Mouse (Mus musculus): ENCODE measurements around the gene Zmat1. TPM values are rescaled to one million over a fixed set of nuclear protein-coding genes. Genes with fewer than 3 reads are reported as not detected.

The Zmat1 gene
- polyA plus RNA-seq, 1 experiment from 2014 or later: 10.7 TPM

DNA sequence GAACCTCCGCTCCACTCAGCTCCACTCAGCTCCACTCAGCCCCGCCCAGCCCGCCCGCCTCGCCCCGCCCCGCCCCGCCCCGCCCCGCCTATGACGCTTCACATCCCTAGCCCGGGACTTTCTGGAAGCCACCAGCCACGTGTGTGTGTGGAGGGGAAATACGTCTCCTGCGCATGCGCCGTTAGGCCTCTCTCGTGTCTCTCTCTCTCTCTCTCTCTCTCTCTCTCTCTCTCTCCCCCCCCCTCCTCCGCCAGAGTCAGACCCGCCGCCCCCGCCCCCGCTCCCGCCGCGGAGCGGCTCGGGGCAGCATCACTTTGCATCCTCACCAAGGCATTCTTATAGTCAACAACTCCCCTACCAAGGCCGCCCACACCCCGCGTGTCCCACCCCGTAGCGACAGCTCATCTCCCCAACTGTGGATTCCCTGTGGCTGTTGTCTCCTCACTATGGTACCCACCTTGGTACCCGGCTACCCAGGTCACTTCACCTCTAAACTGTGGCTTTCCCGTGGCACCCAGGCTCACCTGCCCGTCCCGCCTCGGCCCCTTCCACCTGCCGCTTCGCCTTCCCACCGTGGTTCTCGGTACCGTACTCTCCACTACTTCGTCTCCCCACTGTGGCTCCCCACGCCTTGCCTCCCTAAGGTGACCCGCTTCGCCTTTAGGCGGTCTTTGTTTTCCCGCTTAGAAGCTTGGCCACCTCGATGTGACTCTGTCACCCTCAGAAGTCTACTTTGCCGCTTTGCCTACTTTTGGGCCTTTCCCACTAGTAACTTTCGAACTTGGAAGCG is 45.5 kb downstream of the Zmat1 start:
- Histone ChIP-seq H3K27ac (ENCODE audit: low read depth, low read length) (no peak overlapping the region), H3K36me3 (ENCODE audit: control insufficient read depth, insufficient read depth, low read length) (no peaks in the 10 kb centered on the region), H3K9me3 (replicated peaks; ENCODE audit: control insufficient read depth, low read length) (no peaks in the 10 kb centered on the region), H3K4me2 (peak overlapping the region; percentile 55), H3K4me1 (ENCODE audit: control insufficient read depth, insufficient read depth, low read length) (no peaks in the 10 kb centered on the region), H3K4me3 (ENCODE audit: low read depth, low read length) (peak overlapping the region; percentile 25; the same call in 1 of the 2 replicates), H3K27me3 (ENCODE audit: control insufficient read depth, insufficient read depth, low read length) (no peaks in the 10 kb centered on the region), H3K9ac (ENCODE audit: low read depth, low read length) (0 out of 2 replicates have a peak overlapping the region, but pooled peaks have one; percentile 34)
- WGBS (ENCODE audit: insufficient replicate concordance): 57% methylated on average over 31 of the region's 53 CpGs
- peak; percentile 83 for ATAC-seq (replicated peaks; ENCODE audit: insufficient number of reproducible peaks, low FRiP score, low TSS enrichment)

- WGBS (ENCODE audit: insufficient replicate concordance): 33% methylated on average over 5 of the region's 5 CpGs
- Histone ChIP-seq H3K27me3 (ENCODE audit: control insufficient read depth, insufficient read depth, low read length) (no peaks in the 10 kb centered on the region), H3K9me3 (replicated peaks; ENCODE audit: control insufficient read depth, low read length) (no peaks in the 10 kb centered on the region), H3K27ac (ENCODE audit: low read depth, low read length) (no peak overlapping the region), H3K9ac (ENCODE audit: low read depth, low read length) (no peak overlapping the region), H3K4me3 (ENCODE audit: low read depth, low read length) (no peak overlapping the region), H3K4me2 (no peak overlapping the region), H3K4me1 (ENCODE audit: control insufficient read depth, insufficient read depth, low read length) (no peaks in the 10 kb centered on the region), H3K36me3 (ENCODE audit: control insufficient read depth, insufficient read depth, low read length) (no peaks in the 10 kb centered on the region)
- no peak for ATAC-seq (replicated peaks; ENCODE audit: insufficient number of reproducible peaks, low FRiP score, low TSS enrichment)
Observed at GRCm38 (mm10) chrX:134930361-134930760, 78.6 kb downstream of the Zmat1 start.

DNA sequence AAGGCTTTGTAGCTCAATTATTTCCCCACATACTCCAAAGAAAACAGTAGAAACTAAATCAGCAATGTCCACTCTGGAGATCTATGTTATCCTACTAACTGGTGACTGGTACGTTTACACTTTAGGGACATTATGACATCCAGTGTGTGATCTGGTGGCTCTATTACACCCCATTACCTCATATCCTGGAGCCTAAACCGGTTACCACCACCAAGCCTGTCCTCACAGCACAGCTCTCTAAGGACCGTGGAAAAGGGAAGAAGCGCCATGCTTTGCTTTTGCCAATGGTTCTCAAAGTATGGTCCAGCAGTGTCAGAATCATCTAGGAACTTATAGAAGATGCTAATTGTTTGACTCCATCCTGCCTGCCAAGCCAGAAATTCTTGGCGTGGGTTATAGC is 79.1 kb downstream of the Zmat1 start:
- H3K36me3 ChIP-seq (ENCODE audit: control insufficient read depth, insufficient read depth, low read length): no peaks in the 10 kb centered on the region
- H3K4me1 ChIP-seq (ENCODE audit: control insufficient read depth, insufficient read depth, low read length): no peaks in the 10 kb centered on the region
- no peak overlapping the region for H3K27ac ChIP-seq (ENCODE audit: low read depth, low read length)
- H3K27me3 ChIP-seq (ENCODE audit: control insufficient read depth, insufficient read depth, low read length): no peaks in the 10 kb centered on the region
- WGBS (ENCODE audit: insufficient replicate concordance): 68% methylated on average over 5 of the region's 5 CpGs
- no peak for ATAC-seq (replicated peaks; ENCODE audit: insufficient number of reproducible peaks, low FRiP score, low TSS enrichment)
- no peak overlapping the region for H3K4me2 ChIP-seq
- no peak overlapping the region for H3K9ac ChIP-seq (ENCODE audit: low read depth, low read length)
- no peak overlapping the region for H3K4me3 ChIP-seq (ENCODE audit: low read depth, low read length)
- no peaks in the 10 kb centered on the region for H3K9me3 ChIP-seq (replicated peaks; ENCODE audit: control insufficient read depth, low read length)

DNA sequence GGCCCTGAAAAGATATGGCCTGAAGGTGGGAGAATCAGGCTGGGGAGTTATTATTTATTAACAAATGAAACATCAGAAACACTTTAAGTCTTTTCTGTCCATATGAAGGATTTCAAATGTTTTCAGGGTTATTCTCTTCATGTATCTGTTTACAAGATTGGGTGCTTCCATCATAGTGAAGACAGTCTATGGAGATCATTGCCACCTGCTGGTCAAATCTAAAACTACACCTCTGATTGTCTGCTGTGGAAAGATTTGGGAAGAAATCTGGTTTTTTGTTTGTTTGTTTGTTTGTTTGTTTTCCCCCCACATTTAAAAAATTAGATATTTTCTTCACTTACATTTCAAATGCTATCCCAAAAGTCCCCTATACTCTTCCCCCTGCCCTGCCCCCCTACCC is 84.0 kb downstream of the Zmat1 start:
- no peak overlapping the region for H3K9ac ChIP-seq (ENCODE audit: low read depth, low read length)
- H3K27ac ChIP-seq (ENCODE audit: low read depth, low read length): no peak overlapping the region
- H3K27me3 ChIP-seq (ENCODE audit: control insufficient read depth, insufficient read depth, low read length): no peaks in the 10 kb centered on the region
- no peaks in the 10 kb centered on the region for H3K4me1 ChIP-seq (ENCODE audit: control insufficient read depth, insufficient read depth, low read length)
- H3K4me2 ChIP-seq: no peak overlapping the region
- H3K4me3 ChIP-seq (ENCODE audit: low read depth, low read length): no peak overlapping the region
- no peaks in the 10 kb centered on the region for H3K9me3 ChIP-seq (replicated peaks; ENCODE audit: control insufficient read depth, low read length)
- H3K36me3 ChIP-seq (ENCODE audit: control insufficient read depth, insufficient read depth, low read length): no peaks in the 10 kb centered on the region
- ATAC-seq (replicated peaks; ENCODE audit: insufficient number of reproducible peaks, low FRiP score, low TSS enrichment): no peak

DNA sequence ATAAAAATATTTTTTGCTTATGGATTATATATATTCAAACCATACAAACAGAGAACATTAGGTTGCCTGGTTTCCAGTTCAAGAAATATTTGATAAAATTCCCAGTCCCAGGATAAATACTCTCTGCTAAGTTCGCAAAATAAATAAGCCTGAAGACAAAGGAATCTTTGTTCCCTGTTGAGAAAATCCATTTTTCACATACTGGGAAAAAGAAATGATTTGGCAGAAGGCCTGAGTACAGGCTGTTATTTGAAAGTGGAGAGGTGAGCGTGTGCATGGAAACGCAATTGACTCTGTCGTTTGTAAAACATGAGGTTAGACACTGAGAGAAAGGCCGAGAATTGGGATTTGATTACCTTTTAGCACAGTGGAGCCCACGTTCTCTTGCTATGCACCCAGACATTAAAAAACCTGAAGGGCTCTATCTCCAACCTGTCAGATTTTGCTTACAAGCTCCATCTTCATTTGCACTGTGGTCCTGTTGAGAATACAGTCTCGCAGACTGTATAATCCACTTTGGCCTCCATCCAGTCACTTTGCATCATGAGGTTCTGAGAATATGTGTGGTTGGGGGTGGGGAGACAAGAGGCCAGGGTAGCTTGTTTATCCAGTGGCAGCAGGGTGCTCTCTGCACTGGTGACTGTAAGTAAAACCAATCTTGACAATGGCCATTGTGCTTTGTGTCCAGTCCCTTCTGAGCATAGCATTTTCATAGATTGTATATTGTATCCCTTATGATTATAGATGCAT is 85.2 kb downstream of the Zmat1 start:
- 68% methylated on average over 7 of the region's 7 CpGs for WGBS (ENCODE audit: insufficient replicate concordance)

More for the DNA sequence above, 85.2 kb downstream of the Zmat1 start:
- H3K9me3 ChIP-seq (replicated peaks; ENCODE audit: control insufficient read depth, low read length): no peaks in the 10 kb centered on the region
- H3K27me3 ChIP-seq (ENCODE audit: control insufficient read depth, insufficient read depth, low read length): no peaks in the 10 kb centered on the region
- H3K4me1 ChIP-seq (ENCODE audit: control insufficient read depth, insufficient read depth, low read length): no peaks in the 10 kb centered on the region
- ATAC-seq (replicated peaks; ENCODE audit: insufficient number of reproducible peaks, low FRiP score, low TSS enrichment): no peak
- no peak overlapping the region for H3K4me2 ChIP-seq
- H3K4me3 ChIP-seq (ENCODE audit: low read depth, low read length): no peak overlapping the region
- no peak overlapping the region for H3K9ac ChIP-seq (ENCODE audit: low read depth, low read length)
- no peak overlapping the region for H3K27ac ChIP-seq (ENCODE audit: low read depth, low read length)
- H3K36me3 ChIP-seq (ENCODE audit: control insufficient read depth, insufficient read depth, low read length): no peaks in the 10 kb centered on the region

Other genes starting within 250 kb of the Zmat1 start
- gene Armcx2, start 200.0 kb downstream of the Zmat1 start, polyA plus RNA-seq (2014; fragmentation: Nextera tagmentation; extraction: Ambion mirVana): 58.1 and 75.6 TPM in 2 replicates
- 0.52 and 1.2 TPM in 2 replicates for gene Nxf2, start 44.5 kb downstream of the Zmat1 start, polyA plus RNA-seq (2014; fragmentation: Nextera tagmentation; extraction: Ambion mirVana)
- not detected in 2 replicates for gene Gm15023, start 168.4 kb upstream of the Zmat1 start, polyA plus RNA-seq (2014; fragmentation: Nextera tagmentation; extraction: Ambion mirVana)
- 0.61 and 0.74 TPM in 2 replicates for gene Tceal6, start 201.5 kb upstream of the Zmat1 start, polyA plus RNA-seq (2014; fragmentation: Nextera tagmentation; extraction: Ambion mirVana)